Mouse (Mus musculus) cortical plate, adult 2 months (tissue): ENCODE data around the gene Spaca9. TPM values are rescaled to one million over a fixed set of nuclear protein-coding genes. Genes with fewer than 3 reads are reported as not detected.

Experiments used
- H3K27ac ChIP-seq: fragments of 200-500 bp; 2 replicates; pipeline ENCODE4 v1.5.1; 2012; ENCODE audit warnings: low read length, control low read depth, inconsistent platforms; ENCODE audit not compliant: insufficient read depth
- H3K4me1 ChIP-seq: fragments of 200-500 bp; 2 replicates; pipeline ENCODE4 v1.6.1; 2011; ENCODE audit warnings: low read length; ENCODE audit not compliant: control insufficient read depth, insufficient read depth
- H3K4me3 ChIP-seq: fragments of 200-500 bp; 2 replicates; pipeline ENCODE4 v1.5.1; 2011; ENCODE audit warnings: mild to moderate bottlenecking, low read length, control low read depth; ENCODE audit not compliant: insufficient read depth
- CTCF ChIP-seq: fragments of 200-500 bp; IDR thresholded peaks from 2 replicates; pipeline ENCODE4 v1.5.1; 2011; ENCODE audit warnings: mild to moderate bottlenecking, control low read depth, low read length; ENCODE audit not compliant: insufficient read depth; ENCODE audit errors: extremely low read depth
- POLR2A ChIP-seq: fragments of 200-500 bp; IDR thresholded peaks from 2 replicates; pipeline ENCODE4 v1.6.1; 2011; ENCODE audit warnings: mild to moderate bottlenecking, low read length, control low read depth; ENCODE audit not compliant: insufficient read depth; ENCODE audit errors: extremely low read depth
- polyA plus RNA-seq: library from polyadenylated mRNA; depleted of rRNA; stranded (reverse); fragments of >200 nt; gene quantifications from 2 replicates; pipeline ENCODE4 v1.2.3, GENCODE M21; 2012; rRNA removed

Gene Spaca9
- polyA plus RNA-seq, 1 experiment = 0.29 TPM

GRCm38 (mm10) chr2:28671438-28671837 is 28.1 kb downstream of the Spaca9 start:
- H3K4me3 ChIP-seq = no peak overlapping the region
- TF ChIP-seq POLR2A (no peak), CTCF (no peak)
- H3K4me1 ChIP-seq = peaks cover 2% of the 10 kb centered on the region; the same call in 1 of the 2 replicates
- no peak overlapping the region for H3K27ac ChIP-seq

GRCm38 (mm10) chr2:28665818-28666217 is 33.7 kb downstream of the Spaca9 start:
- H3K4me1 ChIP-seq = peaks cover 2% of the 10 kb centered on the region; the same call in 1 of the 2 replicates
- no peak overlapping the region for H3K4me3 ChIP-seq
- TF ChIP-seq POLR2A = no peak
- TF ChIP-seq CTCF = no peak
- H3K27ac ChIP-seq = no peak overlapping the region

GRCm38 (mm10) chr2:28662891-28663290 is 36.6 kb downstream of the Spaca9 start:
- H3K4me1 ChIP-seq = peaks cover 2% of the 10 kb centered on the region; the same call in 1 of the 2 replicates
- no peak overlapping the region for H3K4me3 ChIP-seq
- no peak overlapping the region for H3K27ac ChIP-seq
- no peak for TF ChIP-seq CTCF
- TF ChIP-seq POLR2A = no peak

- Histone ChIP-seq H3K27ac (no peak overlapping the region), H3K4me1 (peaks cover 4% of the 10 kb centered on the region; the same call in 1 of the 2 replicates), H3K4me3 (no peak overlapping the region)
- TF ChIP-seq POLR2A (no peak), CTCF (no peak)
Observed at GRCm38 (mm10) chr2:28656216-28656615, 43.3 kb downstream of the Spaca9 start.

- Histone ChIP-seq H3K27ac (no peak overlapping the region), H3K4me3 (no peak overlapping the region), H3K4me1 (peaks cover 4% of the 10 kb centered on the region; the same call in 1 of the 2 replicates)
- TF ChIP-seq CTCF = 0 out of 2 replicates have a peak, but pooled peaks have one; percentile 10
- TF ChIP-seq POLR2A = no peak
Observed at GRCm38 (mm10) chr2:28654295-28654694, 45.2 kb downstream of the Spaca9 start.

- Histone ChIP-seq H3K27ac (no peak overlapping the region), H3K4me3 (no peak overlapping the region), H3K4me1 (peaks cover 4% of the 10 kb centered on the region; the same call in 1 of the 2 replicates)
- TF ChIP-seq CTCF (no peak), POLR2A (no peak)
Observed at GRCm38 (mm10) chr2:28653351-28653750, 46.2 kb downstream of the Spaca9 start.

GRCm38 (mm10) chr2:28650526-28650925 is 49.0 kb downstream of the Spaca9 start:
- no peak overlapping the region for H3K27ac ChIP-seq
- TF ChIP-seq POLR2A = no peak
- no peak for TF ChIP-seq CTCF

GRCm38 (mm10) chr2:28643081-28643480 is 56.4 kb downstream of the Spaca9 start:
- Histone ChIP-seq H3K27ac (no peak overlapping the region), H3K4me1 (peaks cover 2% of the 10 kb centered on the region; the same call in 1 of the 2 replicates), H3K4me3 (no peak overlapping the region)
- TF ChIP-seq CTCF (no peak), POLR2A (no peak)

More at GRCm38 (mm10) chr2:28650526-28650925, 49.0 kb downstream of the Spaca9 start:
- H3K4me3 ChIP-seq = no peak overlapping the region
- H3K4me1 ChIP-seq = peaks cover 4% of the 10 kb centered on the region; the same call in 1 of the 2 replicates

Other genes with a start within 250 kb of the Spaca9 start
- 2.7 and 4.4 TPM in 2 replicates for gene 1700007K13Rik, start 233.4 kb downstream of the Spaca9 start, polyA plus RNA-seq
- gene Mrps2, start 231.7 kb downstream of the Spaca9 start, polyA plus RNA-seq = 37.2 and 38.8 TPM in 2 replicates
- gene Gbgt1, start 202.8 kb downstream of the Spaca9 start, polyA plus RNA-seq = 1.8 and 2.0 TPM in 2 replicates
- 0.79 TPM in 1 of 2 replicates, not detected in the other for gene Gm10134, start 193.6 kb downstream of the Spaca9 start, polyA plus RNA-seq
- 107 and 112 TPM in 2 replicates for gene Ralgds, start 186.6 kb downstream of the Spaca9 start, polyA plus RNA-seq
- gene Cel, start 136.3 kb downstream of the Spaca9 start, polyA plus RNA-seq = 0.06 and 0.08 TPM in 2 replicates
- 20.7 and 23.3 TPM in 2 replicates for gene Gtf3c5, start 116.0 kb downstream of the Spaca9 start, polyA plus RNA-seq
- gene Gfi1b, start 77.7 kb downstream of the Spaca9 start, polyA plus RNA-seq = not detected in 2 replicates
- 36.1 and 38.7 TPM in 2 replicates for gene Tsc1, start 58.5 kb downstream of the Spaca9 start, polyA plus RNA-seq
- 2.2 and 2.7 TPM in 2 replicates for gene Ak8, start 437 bp upstream of the Spaca9 start, polyA plus RNA-seq
- gene Gtf3c4, start 140.6 kb upstream of the Spaca9 start, polyA plus RNA-seq = 12.6 and 12.9 TPM in 2 replicates
- 4.9 and 5.7 TPM in 2 replicates for gene Ddx31, start 140.7 kb upstream of the Spaca9 start, polyA plus RNA-seq
- gene Barhl1, start 216.9 kb upstream of the Spaca9 start, polyA plus RNA-seq = 0.04 TPM in 1 of 2 replicates, not detected in the other